Mouse (Mus musculus): ENCODE results near the gene Atp6v0d1. TPM values are rescaled to one million over a fixed set of nuclear protein-coding genes. Genes with fewer than 3 reads are reported as not detected.

The Atp6v0d1 gene
- polyA plus RNA-seq, 1 experiment from 2014 or later: 78.4 TPM

- under 1% methylated on average over 68 of the region's 68 CpGs for WGBS
- Histone ChIP-seq H3K4me2 (peak within 1 kb of the TSS; percentile 87), H3K9ac (peak within 1 kb of the TSS; percentile 92), H3K27ac (peak within 1 kb of the TSS; percentile 85), H3K36me3 (no peaks in the 10 kb centered on the region), H3K27me3 (no peaks in the 10 kb centered on the region), H3K4me3 (peak within 1 kb of the TSS; percentile 90), H3K9me3 (no peaks in the 10 kb centered on the region), H3K4me1 (peaks cover 31% of the 10 kb centered on the region)
- ATAC-seq (ENCODE audit: insufficient number of reproducible peaks, insufficient read depth, low FRiP score, low TSS enrichment, low read depth): peak; percentile 50
Measured at GRCm38 (mm10) chr8:105496439-105497180, 69.2 kb downstream of the Atp6v0d1 start, which contains the start of gene Zdhhc1. Gene Zdhhc1, minus strand, starts transcription at chr8:105496902.

- Histone ChIP-seq H3K4me1 (peaks cover 31% of the 10 kb centered on the region), H3K9ac (peak overlapping the region; percentile 92), H3K4me3 (peak overlapping the region; percentile 90), H3K27me3 (no peaks in the 10 kb centered on the region), H3K27ac (peak overlapping the region; percentile 85), H3K36me3 (no peaks in the 10 kb centered on the region), H3K4me2 (peak overlapping the region; percentile 87), H3K9me3 (no peaks in the 10 kb centered on the region)
- 34% methylated on average over 17 of the region's 17 CpGs for WGBS
- no peak for ATAC-seq (ENCODE audit: insufficient number of reproducible peaks, insufficient read depth, low FRiP score, low TSS enrichment, low read depth)
Measured at GRCm38 (mm10) chr8:105495350-105496302, 70.2 kb downstream of the Atp6v0d1 start.

GRCm38 (mm10) chr8:105494566-105494965 lies 71.3 kb downstream of the Atp6v0d1 start:
- Histone ChIP-seq H3K27ac (no peak overlapping the region), H3K4me3 (no peak overlapping the region), H3K4me2 (no peak overlapping the region), H3K36me3 (no peaks in the 10 kb centered on the region), H3K27me3 (no peaks in the 10 kb centered on the region), H3K9me3 (no peaks in the 10 kb centered on the region), H3K9ac (0 out of 2 replicates have a peak overlapping the region, but pooled peaks have one; percentile 27), H3K4me1 (peaks cover 31% of the 10 kb centered on the region)
- WGBS: 78% methylated on average over 3 of the region's 3 CpGs
- no peak for ATAC-seq (ENCODE audit: insufficient number of reproducible peaks, insufficient read depth, low FRiP score, low TSS enrichment, low read depth)

- H3K27me3 ChIP-seq: no peaks in the 10 kb centered on the region
- no peak for ATAC-seq (ENCODE audit: insufficient number of reproducible peaks, insufficient read depth, low FRiP score, low TSS enrichment, low read depth)
- WGBS: 11% methylated on average over 3 of the region's 3 CpGs
- H3K4me1 ChIP-seq: peaks cover 31% of the 10 kb centered on the region
- H3K4me2 ChIP-seq: no peak overlapping the region
- H3K4me3 ChIP-seq: no peak overlapping the region
- H3K27ac ChIP-seq: 0 out of 2 replicates have a peak overlapping the region, but pooled peaks have one; percentile 44
- H3K9ac ChIP-seq: no peak overlapping the region
- no peaks in the 10 kb centered on the region for H3K36me3 ChIP-seq
- no peaks in the 10 kb centered on the region for H3K9me3 ChIP-seq
Measured at GRCm38 (mm10) chr8:105493495-105493894, 72.4 kb downstream of the Atp6v0d1 start.

- no peak overlapping the region for H3K4me3 ChIP-seq
- H3K27ac ChIP-seq: no peak overlapping the region
- ATAC-seq (ENCODE audit: insufficient number of reproducible peaks, insufficient read depth, low FRiP score, low TSS enrichment, low read depth): no peak
- 38% methylated on average over 1 of the region's 1 CpGs for WGBS
- peaks cover 10% of the 10 kb centered on the region; the same call in 1 of the 2 replicates for H3K36me3 ChIP-seq
- H3K4me2 ChIP-seq: no peak overlapping the region
- no peaks in the 10 kb centered on the region for H3K9me3 ChIP-seq
- H3K9ac ChIP-seq: no peak overlapping the region
- H3K4me1 ChIP-seq: peaks cover 15% of the 10 kb centered on the region
- no peaks in the 10 kb centered on the region for H3K27me3 ChIP-seq
Measured at GRCm38 (mm10) chr8:105489281-105489680, 76.6 kb downstream of the Atp6v0d1 start.

GRCm38 (mm10) chr8:105488082-105488481 lies 77.8 kb downstream of the Atp6v0d1 start:
- H3K9me3 ChIP-seq: no peaks in the 10 kb centered on the region
- 65% methylated on average over 3 of the region's 3 CpGs for WGBS
- H3K4me2 ChIP-seq: no peak overlapping the region
- peaks cover 13% of the 10 kb centered on the region; the same call in 1 of the 2 replicates for H3K36me3 ChIP-seq
- no peak for ATAC-seq (ENCODE audit: insufficient number of reproducible peaks, insufficient read depth, low FRiP score, low TSS enrichment, low read depth)
- H3K27me3 ChIP-seq: no peaks in the 10 kb centered on the region
- H3K4me3 ChIP-seq: no peak overlapping the region
- H3K27ac ChIP-seq: no peak overlapping the region
- peaks cover 22% of the 10 kb centered on the region for H3K4me1 ChIP-seq
- H3K9ac ChIP-seq: no peak overlapping the region

GRCm38 (mm10) chr8:105484392-105484791 lies 81.5 kb downstream of the Atp6v0d1 start:
- Histone ChIP-seq H3K27ac (peak overlapping the region; percentile 48), H3K4me3 (no peak overlapping the region), H3K27me3 (no peaks in the 10 kb centered on the region), H3K9me3 (no peaks in the 10 kb centered on the region), H3K4me2 (no peak overlapping the region), H3K9ac (no peak overlapping the region), H3K4me1 (peaks cover 28% of the 10 kb centered on the region), H3K36me3 (peaks cover 36% of the 10 kb centered on the region)
- 26% methylated on average over 2 of the region's 2 CpGs for WGBS
- ATAC-seq (ENCODE audit: insufficient number of reproducible peaks, insufficient read depth, low FRiP score, low TSS enrichment, low read depth): no peak

GRCm38 (mm10) chr8:105484030-105484368 lies 81.8 kb downstream of the Atp6v0d1 start:
- Histone ChIP-seq H3K36me3 (peaks cover 40% of the 10 kb centered on the region), H3K4me2 (no peak overlapping the region), H3K9ac (no peak overlapping the region), H3K9me3 (no peaks in the 10 kb centered on the region), H3K27ac (peak overlapping the region; percentile 22; the same call in 1 of the 2 replicates), H3K4me3 (no peak overlapping the region), H3K27me3 (no peaks in the 10 kb centered on the region), H3K4me1 (peaks cover 28% of the 10 kb centered on the region)
- ATAC-seq (ENCODE audit: insufficient number of reproducible peaks, insufficient read depth, low FRiP score, low TSS enrichment, low read depth): no peak
- WGBS: 24% methylated on average over 3 of the region's 3 CpGs

- H3K4me2 ChIP-seq: no peak overlapping the region
- peaks cover 46% of the 10 kb centered on the region for H3K36me3 ChIP-seq
- no peaks in the 10 kb centered on the region for H3K27me3 ChIP-seq
- ATAC-seq (ENCODE audit: insufficient number of reproducible peaks, insufficient read depth, low FRiP score, low TSS enrichment, low read depth): no peak
- no peak overlapping the region for H3K4me3 ChIP-seq
- 0 out of 2 replicates have a peak overlapping the region, but pooled peaks have one; percentile 16 for H3K27ac ChIP-seq
- H3K4me1 ChIP-seq: peaks cover 28% of the 10 kb centered on the region
- WGBS: 27% methylated on average over 14 of the region's 14 CpGs
- no peak overlapping the region for H3K9ac ChIP-seq
- no peaks in the 10 kb centered on the region for H3K9me3 ChIP-seq
Measured at GRCm38 (mm10) chr8:105483212-105484029, 82.4 kb downstream of the Atp6v0d1 start.

GRCm38 (mm10) chr8:105482123-105482522 lies 83.7 kb downstream of the Atp6v0d1 start:
- 83% methylated on average over 8 of the region's 8 CpGs for WGBS
- no peak overlapping the region for H3K4me2 ChIP-seq

GRCm38 (mm10) chr8:105481453-105481852 lies 84.4 kb downstream of the Atp6v0d1 start:
- WGBS: 68% methylated on average over 6 of the region's 6 CpGs
- Histone ChIP-seq H3K36me3 (peaks cover 55% of the 10 kb centered on the region), H3K9ac (no peak overlapping the region), H3K9me3 (no peaks in the 10 kb centered on the region), H3K27ac (0 out of 2 replicates have a peak overlapping the region, but pooled peaks have one; percentile 48), H3K4me2 (no peak overlapping the region), H3K4me3 (no peak overlapping the region), H3K4me1 (peaks cover 28% of the 10 kb centered on the region), H3K27me3 (no peaks in the 10 kb centered on the region)
- ATAC-seq (ENCODE audit: insufficient number of reproducible peaks, insufficient read depth, low FRiP score, low TSS enrichment, low read depth): no peak

More at GRCm38 (mm10) chr8:105482123-105482522, 83.7 kb downstream of the Atp6v0d1 start:
- Histone ChIP-seq H3K4me1 (peaks cover 28% of the 10 kb centered on the region), H3K36me3 (peaks cover 54% of the 10 kb centered on the region), H3K4me3 (no peak overlapping the region), H3K9me3 (no peaks in the 10 kb centered on the region), H3K9ac (no peak overlapping the region), H3K27ac (no peak overlapping the region), H3K27me3 (no peaks in the 10 kb centered on the region)
- no peak for ATAC-seq (ENCODE audit: insufficient number of reproducible peaks, insufficient read depth, low FRiP score, low TSS enrichment, low read depth)
